Mouse (Mus musculus) liver, postnatal 0 days (tissue): Measurements from ENCODE around the gene Gm11567. TPM values are rescaled to one million over a fixed set of nuclear protein-coding genes. Genes with fewer than 3 reads are reported as not detected.
"Not testable (repeated sequence)": the region's sequence is repeated elsewhere in the genome, so short reads cannot be mapped to it uniquely, and the experiment has no call there.

Source experiments
- ATAC-seq: fragments of 200-750 bp; cut with Nextera tagmentation; 2 replicates; pipeline ENCODE4 v1.8.0; 2017; ENCODE audit warnings: mild to moderate bottlenecking, moderate library complexity
- DNase-seq: peaks from one replicate; pipeline ENCODE4 v3.0.0-alpha.2; 2016
- H3K27ac ChIP-seq: fragments of 300-500 bp; sonication (generic); 2 replicates; pipeline ENCODE4 v1.5.1; 2014; ENCODE audit warnings: antibody characterized with exemption, moderate library complexity, mild to moderate bottlenecking, low read depth
- H3K27me3 ChIP-seq: fragments of 300-500 bp; sonication (generic); 2 replicates; pipeline ENCODE4 v1.6.1; 2014; ENCODE audit warnings: low read length, control low read depth, mixed read lengths; ENCODE audit not compliant: insufficient read depth
- H3K36me3 ChIP-seq: fragments of 300-500 bp; sonication (generic); replicated peaks from 2 replicates; pipeline ENCODE4 v1.6.1; 2014; ENCODE audit warnings: mild to moderate bottlenecking, control low read depth, low read length, moderate library complexity, mixed read lengths; ENCODE audit not compliant: insufficient read depth
- H3K4me1 ChIP-seq: fragments of 300-500 bp; sonication (generic); 2 replicates; pipeline ENCODE4 v1.6.1; 2014; ENCODE audit warnings: antibody characterized with exemption, mild to moderate bottlenecking, control low read depth; ENCODE audit not compliant: insufficient read depth
- H3K4me2 ChIP-seq: fragments of 300-500 bp; sonication (generic); 2 replicates; pipeline ENCODE4 v1.6.1; 2014; ENCODE audit warnings: low read depth, mild to moderate bottlenecking, low read length, moderate library complexity, mixed read lengths
- H3K4me3 ChIP-seq: fragments of 300-500 bp; sonication (generic); 2 replicates; pipeline ENCODE4 v1.5.1; 2014; ENCODE audit warnings: low read depth, low read length
- H3K9ac ChIP-seq: fragments of 300-500 bp; sonication (generic); replicated peaks from 2 replicates; pipeline ENCODE4 v1.6.1; 2014; ENCODE audit warnings: mild to moderate bottlenecking, moderate library complexity
- H3K9me3 ChIP-seq: fragments of 300-500 bp; sonication (generic); 2 replicates; pipeline ENCODE4 v1.6.1; 2016; ENCODE audit warnings: mild to moderate bottlenecking, control low read depth, low read length, mixed read lengths
- CTCF ChIP-seq: sonication (generic); IDR thresholded peaks from 2 replicates; pipeline ENCODE4 v1.5.1; 2016; ENCODE audit warnings: antibody characterized with exemption, low read depth
- EP300 ChIP-seq: IDR thresholded peaks from 2 replicates; pipeline ENCODE4 v1.6.1; 2016; ENCODE audit warnings: antibody characterized with exemption, low read depth, mild to moderate bottlenecking
- WGBS: fragments of 180-500 bp; shearing (Covaris S2); extraction: QIAGEN DNeasy Blood & Tissue Kit; methylation state at CpG from one replicate; pipeline ENCODE4 v1.1.7; 2014; ENCODE audit not compliant: insufficient replicate concordance; 5-methylcytosine and 5-hydroxymethylcytosine counted together
- polyA plus RNA-seq: library from polyadenylated mRNA; unstranded; fragments of >200 nt; fragmentation: Nextera tagmentation; extraction: Ambion mirVana; gene quantifications from 2 replicates; pipeline ENCODE4 v1.2.1, GENCODE M21; 2015

Gene Gm11567
- not detected in 2 replicates for polyA plus RNA-seq

- not testable (repeated sequence) for H3K9me3 ChIP-seq, H3K27ac ChIP-seq, H3K27me3 ChIP-seq, H3K36me3 ChIP-seq, H3K4me3 ChIP-seq, ATAC-seq, H3K4me2 ChIP-seq, H3K9ac ChIP-seq, DNase-seq, H3K4me1 ChIP-seq
- 41% methylated on average over 1 of the region's 1 CpGs for WGBS
These were observed at the start of gene Gm11567 for GRCm38 (mm10) chr11:99878887-99879286. Gm11567 (plus strand) TSS chr11:99879187.

- ATAC-seq (no peak), DNase-seq (no peak)
- Histone ChIP-seq H3K9ac (no peak within 1 kb of the TSS), H3K27ac (no peak within 1 kb of the TSS), H3K27me3 (no peaks in the 10 kb centered on the region), H3K36me3 (no peaks in the 10 kb centered on the region), H3K4me2 (no peak within 1 kb of the TSS), H3K4me1 (no peaks in the 10 kb centered on the region), H3K4me3 (no peak within 1 kb of the TSS), H3K9me3 (no peaks in the 10 kb centered on the region)
- 69% methylated on average over 1 of the region's 1 CpGs for WGBS
- no peak for TF ChIP-seq CTCF
- no peak for TF ChIP-seq EP300
These were observed 41.0 kb upstream of the Gm11567 start, which contains the start of gene 2300003K06Rik for GRCm38 (mm10) chr11:99837966-99838365. 2300003K06Rik (minus strand) TSS chr11:99838066.

GRCm38 (mm10) chr11:99842185-99842584 is 36.8 kb upstream of the Gm11567 start:
- ATAC-seq, result no peak

GRCm38 (mm10) chr11:99846746-99847145 is 32.2 kb upstream of the Gm11567 start:
- no peak for DNase-seq
- no peak overlapping the region for H3K4me2 ChIP-seq
- no peak overlapping the region for H3K9ac ChIP-seq
- no peak for TF ChIP-seq EP300
- no peak for TF ChIP-seq CTCF
- 79% methylated on average over 2 of the region's 2 CpGs for whole genome bisulfite sequencing
- H3K9me3 ChIP-seq, result no peaks in the 10 kb centered on the region
- ATAC-seq, result no peak
- no peak overlapping the region for H3K27ac ChIP-seq
- no peak overlapping the region for H3K4me3 ChIP-seq
- H3K36me3 ChIP-seq, result no peaks in the 10 kb centered on the region
- H3K27me3 ChIP-seq, result no peaks in the 10 kb centered on the region
- H3K4me1 ChIP-seq, result no peaks in the 10 kb centered on the region

More at GRCm38 (mm10) chr11:99842185-99842584, 36.8 kb upstream of the Gm11567 start:
- H3K9me3 ChIP-seq, result no peaks in the 10 kb centered on the region
- no peaks in the 10 kb centered on the region for H3K4me1 ChIP-seq
- H3K27ac ChIP-seq, result no peak overlapping the region
- DNase-seq, result no peak
- H3K4me3 ChIP-seq, result no peak overlapping the region
- no peak overlapping the region for H3K9ac ChIP-seq
- 55% methylated on average over 1 of the region's 1 CpGs for WGBS
- H3K36me3 ChIP-seq, result no peaks in the 10 kb centered on the region
- TF ChIP-seq EP300, result no peak
- no peak for TF ChIP-seq CTCF
- H3K4me2 ChIP-seq, result no peak overlapping the region
- H3K27me3 ChIP-seq, result no peaks in the 10 kb centered on the region

- DNase-seq (no peak), ATAC-seq (no peak)
- Histone ChIP-seq H3K4me2 (no peak within 1 kb of the TSS), H3K9me3 (no peaks in the 10 kb centered on the region), H3K36me3 (no peaks in the 10 kb centered on the region), H3K9ac (no peak within 1 kb of the TSS), H3K4me1 (no peaks in the 10 kb centered on the region), H3K4me3 (no peak within 1 kb of the TSS), H3K27me3 (no peaks in the 10 kb centered on the region), H3K27ac (no peak within 1 kb of the TSS)
- TF ChIP-seq CTCF (no peak), EP300 (no peak)
These were observed 27.5 kb upstream of the Gm11567 start, which contains the start of gene Krtap4-16 for GRCm38 (mm10) chr11:99851508-99851907. Krtap4-16 (minus strand) TSS chr11:99851608.

- ATAC-seq, result no peak
- H3K27me3 ChIP-seq, result no peaks in the 10 kb centered on the region
- H3K27ac ChIP-seq, result no peak overlapping the region
- 58% methylated on average over 3 of the region's 3 CpGs for WGBS
- no peaks in the 10 kb centered on the region for H3K9me3 ChIP-seq
- no peak overlapping the region for H3K4me2 ChIP-seq
- H3K4me1 ChIP-seq, result no peaks in the 10 kb centered on the region
- TF ChIP-seq CTCF, result peak; percentile 39
- no peak for TF ChIP-seq EP300
- no peak overlapping the region for H3K4me3 ChIP-seq
- H3K36me3 ChIP-seq, result no peaks in the 10 kb centered on the region
- H3K9ac ChIP-seq, result no peak overlapping the region
- no peak for DNase-seq
These were observed 24.9 kb upstream of the Gm11567 start for GRCm38 (mm10) chr11:99854121-99854520.

GRCm38 (mm10) chr11:99857617-99858016 is 21.4 kb upstream of the Gm11567 start, which contains the start of gene Gm11568:
Gm11568 (plus strand) TSS chr11:99857917.
- no peaks in the 10 kb centered on the region for H3K27me3 ChIP-seq
- H3K9me3 ChIP-seq, result no peaks in the 10 kb centered on the region
- no peak within 1 kb of the TSS for H3K4me3 ChIP-seq
- no peak within 1 kb of the TSS for H3K4me2 ChIP-seq
- ATAC-seq (no peak), DNase-seq (no peak)
- no peak within 1 kb of the TSS for H3K27ac ChIP-seq
- WGBS, result 76% methylated on average over 2 of the region's 2 CpGs
- H3K36me3 ChIP-seq, result no peaks in the 10 kb centered on the region
- H3K4me1 ChIP-seq, result no peaks in the 10 kb centered on the region
- no peak within 1 kb of the TSS for H3K9ac ChIP-seq
- TF ChIP-seq EP300, result no peak
- TF ChIP-seq CTCF, result no peak
